Mouse (Mus musculus): ENCODE measurements around the gene Whamm.

Gene Whamm

GRCm38 (mm10) chr7:81571108-81571940 is at the start of gene Whamm:
TSS of gene Whamm (plus strand) at chr7:81571266.
- peak; percentile 82 to 90 for DNase-seq (ENCODE audit: low spot score in 2 of 2)

- DNase-seq (ENCODE audit: low spot score in 2 of 2): peak; percentile 72 to 85
Observed at GRCm38 (mm10) chr7:81523008-81523662, 47.9 kb upstream of the Whamm start.

DNA sequence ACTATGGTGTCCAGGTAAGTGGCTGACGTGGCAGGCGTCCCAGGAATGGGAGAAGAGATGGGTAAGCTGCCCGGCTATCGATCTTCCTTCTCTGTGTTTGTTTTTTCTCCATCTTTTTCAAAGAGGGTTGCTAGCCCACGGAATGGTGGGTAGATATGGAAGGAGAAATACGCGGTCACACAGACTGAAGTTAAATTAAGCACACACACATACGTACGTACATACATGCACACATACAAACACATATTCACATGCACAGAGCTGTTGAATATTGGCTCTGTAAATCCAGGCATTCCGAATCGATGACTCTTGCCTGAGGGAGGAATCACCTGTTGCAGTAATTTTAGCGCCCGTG is 47.4 kb upstream of the Whamm start:
- DNase-seq (ENCODE audit: low spot score in 2 of 2): no peak

DNA sequence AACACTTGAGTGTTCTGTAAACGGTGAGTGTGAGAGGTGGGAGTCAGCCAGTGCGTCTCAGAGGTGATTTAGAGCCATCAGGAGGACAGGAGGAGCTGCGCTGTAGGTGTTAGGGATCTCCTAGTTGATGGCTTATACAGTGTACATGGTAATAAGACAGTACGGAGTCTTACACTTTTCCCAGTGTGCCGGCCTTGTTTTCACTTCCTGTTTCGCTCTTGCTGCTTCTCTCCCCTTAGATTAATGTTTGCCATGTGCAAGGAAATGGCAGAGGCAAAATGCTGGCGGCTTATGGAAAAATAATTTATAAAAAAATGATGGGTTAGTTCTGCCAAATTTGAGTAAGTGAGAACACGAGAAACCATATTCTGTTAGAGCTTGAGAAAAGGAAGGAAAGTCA is 42.1 kb upstream of the Whamm start:
- DNase-seq (ENCODE audit: low spot score in 2 of 2): no peak

GRCm38 (mm10) chr7:81531462-81531861 is 39.6 kb upstream of the Whamm start:
- DNase-seq (ENCODE audit: low spot score in 2 of 2): no peak

GRCm38 (mm10) chr7:81536478-81536877 is 34.6 kb upstream of the Whamm start:
- DNase-seq (ENCODE audit: low spot score in 2 of 2): no peak

DNA sequence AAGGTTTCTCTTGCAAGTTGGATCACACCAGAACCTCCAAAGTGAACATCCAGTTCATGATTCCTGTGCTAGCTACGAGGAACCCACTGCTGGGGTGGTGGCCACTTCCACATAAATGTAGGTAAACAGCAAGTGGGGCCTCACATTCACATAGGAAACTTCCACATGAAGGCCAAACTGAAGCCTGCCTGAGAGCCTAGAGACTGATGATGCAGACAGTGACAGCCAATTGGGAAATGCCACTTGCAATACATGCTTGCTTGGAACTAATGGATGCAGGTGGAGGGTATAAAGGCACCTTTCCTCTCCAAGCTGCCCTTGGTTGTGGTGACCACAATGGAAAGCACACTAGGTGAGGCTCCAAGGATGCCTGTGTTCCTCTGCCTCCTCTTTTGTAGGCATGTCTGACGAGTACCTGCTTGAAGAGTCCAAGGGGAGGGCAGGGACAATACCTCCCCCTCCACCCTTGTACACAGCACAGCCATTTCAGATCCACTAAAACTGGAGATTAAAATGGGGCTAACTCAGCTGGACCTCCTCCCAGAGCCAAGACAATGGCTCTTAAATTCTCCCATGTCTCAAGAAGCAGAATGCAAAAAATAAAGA is 32.9 kb upstream of the Whamm start:
- DNase-seq (ENCODE audit: low spot score in 2 of 2): no peak

GRCm38 (mm10) chr7:81539565-81539964 is 31.5 kb upstream of the Whamm start:
- no peak for DNase-seq (ENCODE audit: low spot score in 2 of 2)

DNA sequence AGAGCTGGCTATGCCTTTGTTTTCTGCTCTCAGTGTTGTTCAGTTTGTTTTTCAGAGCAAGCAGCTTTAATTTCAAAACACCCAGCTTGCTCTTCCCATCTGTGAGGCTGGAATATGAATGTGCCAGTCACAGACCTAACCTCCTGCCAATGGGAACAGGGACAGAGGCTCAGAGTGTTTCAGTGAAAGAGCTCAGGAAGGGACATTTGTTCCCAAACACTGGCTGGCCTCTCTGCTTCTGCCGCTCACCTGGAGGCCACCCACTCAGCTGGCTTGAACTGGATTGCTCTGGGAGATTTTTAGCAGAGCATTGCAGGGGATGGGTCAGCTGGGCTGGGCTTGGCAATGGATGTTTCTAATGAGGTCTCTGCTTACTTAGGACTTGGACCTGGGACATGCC is 30.1 kb upstream of the Whamm start:
- DNase-seq (ENCODE audit: low spot score in 2 of 2): no peak

- no peak for DNase-seq (ENCODE audit: low spot score in 2 of 2)
Observed at GRCm38 (mm10) chr7:81541924-81542524, 29.0 kb upstream of the Whamm start.

DNA sequence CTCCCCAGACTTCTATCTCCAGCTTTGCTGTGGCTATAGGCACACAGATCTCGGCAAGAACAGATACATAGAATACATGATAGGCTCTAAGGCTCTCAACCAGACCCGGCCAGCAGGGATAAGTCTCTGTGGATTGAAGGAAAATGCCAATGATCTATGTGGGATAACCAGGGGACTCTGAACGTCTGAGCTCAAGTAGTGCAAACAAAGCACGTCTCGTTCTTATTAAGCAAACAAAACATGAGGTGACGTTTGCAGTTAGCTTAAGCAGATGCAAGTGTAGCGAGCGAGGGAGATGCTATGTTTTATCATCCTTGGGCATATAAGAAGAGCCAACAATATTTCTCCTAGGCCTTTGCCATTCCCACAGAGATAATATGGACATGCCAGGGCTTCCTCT is 28.1 kb upstream of the Whamm start:
- DNase-seq (ENCODE audit: low spot score in 2 of 2): no peak

DNA sequence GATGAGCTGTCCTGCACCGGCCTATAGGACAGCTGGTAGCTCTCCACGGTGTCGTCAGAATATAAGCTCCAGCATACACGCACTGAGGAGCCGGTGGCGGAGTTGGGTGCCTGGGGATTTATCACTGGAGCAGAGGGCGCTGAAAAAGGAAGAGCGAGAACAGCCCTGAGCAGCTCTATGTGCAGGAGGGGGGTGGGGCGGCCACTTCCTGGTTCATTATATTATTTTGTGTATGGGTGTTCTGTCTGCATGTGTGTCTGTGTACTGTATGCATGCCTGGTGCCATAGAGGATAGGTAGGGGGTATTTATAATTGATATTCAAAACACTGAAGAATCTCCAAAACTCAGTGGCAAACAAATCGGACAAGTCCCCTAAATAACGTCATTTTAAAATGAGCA is 22.2 kb upstream of the Whamm start:
- no peak for DNase-seq (ENCODE audit: low spot score in 2 of 2)

- no peak for DNase-seq (ENCODE audit: low spot score in 2 of 2)
Observed at GRCm38 (mm10) chr7:81553589-81553988, 17.5 kb upstream of the Whamm start.

- no peak for DNase-seq (ENCODE audit: low spot score in 2 of 2)
Observed at GRCm38 (mm10) chr7:81554369-81554768, 16.7 kb upstream of the Whamm start.

DNA sequence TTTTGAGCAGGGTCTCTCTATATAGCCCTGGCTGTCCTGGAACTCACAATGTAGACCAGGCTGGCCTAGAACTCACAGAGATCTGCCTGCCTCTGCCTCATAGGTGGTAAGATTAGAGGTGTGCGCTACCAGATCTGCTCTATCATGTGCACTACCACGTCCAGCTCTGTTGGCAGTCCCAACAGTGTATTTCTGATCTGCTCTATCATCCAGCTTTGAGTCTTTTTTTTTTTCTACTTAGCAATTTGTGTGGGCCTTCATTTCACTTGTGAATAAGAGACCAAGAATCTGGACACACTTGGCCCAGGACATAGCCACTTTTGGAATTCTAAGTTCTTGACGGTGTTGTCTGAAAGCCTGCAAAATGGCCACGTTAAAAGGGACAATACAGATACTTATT is 14.2 kb upstream of the Whamm start:
- DNase-seq (ENCODE audit: low spot score in 2 of 2): no peak

DNA sequence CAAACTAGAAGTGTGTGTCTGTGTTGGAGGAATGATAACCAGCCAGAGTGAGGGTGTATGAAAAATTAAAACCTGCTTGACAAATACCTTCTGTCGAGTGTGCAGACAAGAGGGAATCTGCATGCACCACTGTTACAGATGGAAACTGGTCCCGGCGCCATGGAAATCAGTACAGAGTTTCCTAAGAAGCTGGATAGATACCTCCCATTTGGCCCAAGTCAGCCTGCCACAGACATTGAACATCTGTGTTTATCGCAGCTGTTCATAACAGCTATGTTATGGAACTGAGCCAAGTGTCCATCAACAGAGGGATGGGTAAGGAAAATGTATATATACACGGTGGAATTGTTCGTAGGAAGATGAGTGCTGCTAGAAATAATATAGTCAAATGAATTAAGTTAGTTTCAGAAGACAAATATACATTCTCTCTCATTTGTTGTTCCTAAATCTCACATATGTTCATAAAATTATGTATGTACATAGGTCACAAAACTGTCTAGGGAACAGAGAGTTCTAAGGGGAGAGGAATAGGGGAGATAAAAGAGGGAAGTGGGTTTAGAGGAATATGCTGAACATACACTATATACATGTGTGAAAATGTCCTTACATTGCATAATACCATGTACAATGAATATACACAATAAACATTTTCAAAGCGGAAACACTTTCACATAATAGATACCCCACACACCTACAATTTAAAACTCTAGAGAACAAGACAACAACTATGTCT is 13.6 kb upstream of the Whamm start:
- DNase-seq (ENCODE audit: low spot score in 2 of 2): no peak

- DNase-seq (ENCODE audit: low spot score in 2 of 2): no peak
Observed at GRCm38 (mm10) chr7:81557985-81558360, 13.1 kb upstream of the Whamm start.

- no peak for DNase-seq (ENCODE audit: low spot score in 2 of 2)
Observed at GRCm38 (mm10) chr7:81559231-81559980, 11.7 kb upstream of the Whamm start.

- no peak for DNase-seq (ENCODE audit: low spot score in 2 of 2)
Observed at GRCm38 (mm10) chr7:81560101-81561049, 10.7 kb upstream of the Whamm start.

DNA sequence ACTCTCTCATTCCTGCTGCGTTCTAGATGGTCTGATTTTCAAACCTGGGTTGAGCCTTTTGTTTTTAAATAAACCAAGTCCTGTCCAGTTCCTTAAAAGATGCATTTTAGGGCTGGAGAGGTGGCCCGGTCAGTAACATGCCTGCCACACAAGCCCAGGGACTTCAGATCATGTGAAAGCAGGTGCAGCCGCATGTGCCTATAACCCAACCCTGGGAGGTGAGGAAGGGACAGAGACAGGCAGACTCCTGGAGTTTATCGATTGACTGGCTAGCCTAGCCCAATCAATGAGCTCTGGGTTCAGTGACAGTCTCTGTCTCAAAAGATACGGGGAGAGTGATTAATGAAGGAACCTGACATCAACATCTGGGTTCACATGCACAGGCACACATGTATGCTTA is 9.9 kb upstream of the Whamm start:
- no peak for DNase-seq (ENCODE audit: low spot score in 2 of 2)

Data from urinary bladder, adult 18-20 months (tissue).